Mouse (Mus musculus) kidney, postnatal 14 days (tissue): ENCODE results near the gene Cldn6.

ENCODE experiments used
- DNase-seq: peaks from one replicate; pipeline ENCODE4 v3.0.0; 2022; ENCODE audit warnings: mixed read lengths

Gene Cldn6

GRCm38 (mm10) chr17:23725477-23725876 lies 46.4 kb downstream of the Cldn6 start:
- no peak for DNase-seq

GRCm38 (mm10) chr17:23725999-23726757 lies 47.1 kb downstream of the Cldn6 start, which contains the start of gene Pkmyt1:
Pkmyt1 (plus strand) TSS chr17:23726336.
- peak; percentile 97 for DNase-seq

DNA sequence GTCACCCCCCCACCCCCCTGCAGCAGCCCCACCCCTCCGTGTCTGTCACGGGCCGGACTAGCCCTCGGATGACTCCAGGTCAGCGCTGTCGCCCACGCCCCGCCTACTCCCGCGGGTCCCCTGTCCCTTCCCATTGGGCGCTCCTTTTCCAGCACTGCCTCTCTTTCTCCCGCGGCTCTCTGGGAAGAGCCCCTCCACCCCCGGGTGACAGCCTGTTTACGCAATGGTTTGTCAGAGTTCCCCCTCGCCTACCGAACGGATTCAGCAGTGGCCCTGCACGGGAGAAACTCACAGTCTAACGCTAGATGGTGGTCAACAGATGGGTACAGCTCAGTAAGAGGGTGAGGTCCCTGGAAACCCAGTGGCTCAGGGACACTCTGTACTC lies 47.7 kb downstream of the Cldn6 start:
- peak; percentile 87 for DNase-seq

DNA sequence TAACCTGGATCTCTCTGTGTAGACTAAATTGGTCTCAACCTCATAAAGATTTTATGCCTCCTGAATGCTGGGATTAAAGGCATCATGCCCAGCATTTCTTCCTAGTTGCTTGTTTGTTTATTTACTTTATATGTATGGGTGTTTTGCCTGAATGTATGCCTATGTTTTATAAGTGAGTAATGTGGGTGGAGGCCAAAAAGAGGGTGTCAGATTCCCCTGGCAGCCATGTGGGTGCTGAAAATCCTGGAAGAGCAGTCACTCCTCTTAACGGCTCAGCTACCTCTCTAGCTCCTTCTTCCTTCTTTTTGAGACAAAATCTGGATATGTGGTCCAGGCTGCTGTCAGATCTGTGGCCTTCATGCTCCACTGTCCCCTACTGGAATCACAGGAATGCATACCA lies 51.4 kb downstream of the Cldn6 start:
- no peak for DNase-seq
